Mouse (Mus musculus): Measurements from ENCODE around the gene Gm33543. TPM values are rescaled to one million over a fixed set of nuclear protein-coding genes. Genes with fewer than 3 reads are reported as not detected.

Gm33543 gene
- not detected in 2 replicates for polyA plus RNA-seq (2015; fragmentation: Nextera tagmentation; extraction: Ambion mirVana)

DNA sequence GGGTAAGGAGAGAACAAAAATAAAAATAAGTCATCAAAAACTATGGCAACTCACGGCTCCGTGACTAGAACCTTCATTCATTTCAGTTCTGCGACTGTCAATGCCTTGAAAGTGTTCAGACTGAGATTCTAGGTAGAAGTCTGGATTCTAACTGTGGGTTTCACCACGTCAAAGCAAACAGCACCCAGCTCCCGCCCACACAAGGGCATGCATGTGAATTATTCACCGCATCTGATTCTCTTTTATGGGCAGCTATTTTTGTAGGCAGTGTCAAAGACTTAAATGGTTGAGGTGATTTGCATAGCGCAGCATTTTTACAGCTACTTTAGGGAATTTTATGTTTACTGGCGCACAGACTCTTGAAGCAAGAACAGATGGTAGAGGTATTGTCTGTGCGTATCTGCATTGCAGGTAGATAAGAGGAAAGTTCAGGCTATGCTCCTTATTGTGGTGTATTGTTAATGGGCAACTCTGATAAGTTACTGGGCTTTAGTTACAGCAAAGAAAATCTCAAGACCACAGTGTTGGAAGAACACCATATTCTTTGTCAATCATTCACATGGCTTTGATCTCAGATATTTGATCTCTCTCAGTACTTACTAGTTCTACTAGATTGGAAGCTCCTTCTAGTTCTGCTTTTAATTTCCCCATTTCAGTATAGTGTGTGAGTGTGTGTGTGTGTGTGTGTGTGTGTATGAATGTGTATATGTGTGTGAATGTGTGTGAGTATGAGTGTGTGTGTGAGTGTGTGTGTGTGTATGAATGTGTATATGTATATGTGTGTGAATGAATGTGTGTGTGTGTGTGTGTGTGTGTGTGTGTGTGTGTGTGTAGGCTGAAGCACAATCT, at the start of gene Gm33543:
Gene Gm33543, minus strand, starts transcription at position 142 of the 849 bp plus-strand sequence.
- no peak for DNase-seq (ENCODE audit: low spot score)

DNA sequence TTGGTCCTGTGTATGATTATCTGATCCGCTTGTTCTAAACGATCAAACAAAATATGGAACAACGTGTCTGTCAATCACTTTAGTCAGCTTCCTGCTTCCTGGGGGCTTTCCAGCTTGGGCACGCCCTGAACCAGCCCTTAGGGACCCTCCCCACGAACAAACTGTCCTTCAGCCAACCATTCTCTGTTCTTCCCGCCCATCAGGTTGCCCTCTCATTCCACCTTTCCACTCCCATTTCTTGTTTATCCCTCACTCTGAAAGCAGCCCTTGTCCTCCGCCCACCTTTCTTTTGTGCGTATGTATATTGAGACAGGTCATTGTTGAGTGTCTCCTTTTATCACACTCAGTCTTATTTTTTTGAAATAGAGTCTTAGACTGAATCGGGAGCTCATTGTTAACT, 49.4 kb upstream of the Gm33543 start:
- no peak for DNase-seq (ENCODE audit: low spot score)

DNA sequence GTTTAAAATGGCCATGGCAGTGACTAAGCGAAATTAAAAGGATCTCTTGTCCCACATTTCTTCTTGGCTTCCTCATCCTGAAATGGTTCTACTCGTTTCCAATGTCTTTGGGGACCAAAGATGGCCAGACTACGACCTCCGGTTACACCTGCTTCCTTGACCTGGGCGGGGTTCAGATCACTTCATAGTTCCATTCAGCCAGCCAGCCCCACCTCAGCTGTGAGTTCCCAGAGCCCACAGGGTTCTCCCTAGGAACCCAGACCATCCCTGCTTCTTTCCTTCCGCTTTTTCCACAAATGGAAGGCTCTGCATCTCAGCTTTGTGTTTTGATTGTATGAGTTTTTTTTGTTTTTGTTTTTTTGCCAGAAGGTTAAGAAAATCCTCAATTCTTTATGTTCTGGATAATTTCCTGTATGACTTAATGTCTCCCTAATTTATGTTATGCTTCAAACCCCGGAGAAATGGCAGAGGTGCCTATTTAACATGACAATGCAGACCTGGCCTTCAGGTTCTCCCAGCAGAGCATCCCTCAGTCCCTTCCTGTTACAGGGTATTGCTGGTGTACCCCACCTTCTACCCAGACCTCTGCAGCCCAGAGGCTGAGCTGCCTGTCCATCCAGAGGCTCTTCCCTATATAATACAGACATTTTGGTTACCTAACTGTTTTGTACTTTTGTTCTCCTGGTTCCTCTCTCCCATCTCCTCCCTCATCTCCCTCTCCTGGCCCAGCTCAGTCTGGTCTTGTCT, 48.7 kb upstream of the Gm33543 start:
- no peak for DNase-seq (ENCODE audit: low spot score)

DNA sequence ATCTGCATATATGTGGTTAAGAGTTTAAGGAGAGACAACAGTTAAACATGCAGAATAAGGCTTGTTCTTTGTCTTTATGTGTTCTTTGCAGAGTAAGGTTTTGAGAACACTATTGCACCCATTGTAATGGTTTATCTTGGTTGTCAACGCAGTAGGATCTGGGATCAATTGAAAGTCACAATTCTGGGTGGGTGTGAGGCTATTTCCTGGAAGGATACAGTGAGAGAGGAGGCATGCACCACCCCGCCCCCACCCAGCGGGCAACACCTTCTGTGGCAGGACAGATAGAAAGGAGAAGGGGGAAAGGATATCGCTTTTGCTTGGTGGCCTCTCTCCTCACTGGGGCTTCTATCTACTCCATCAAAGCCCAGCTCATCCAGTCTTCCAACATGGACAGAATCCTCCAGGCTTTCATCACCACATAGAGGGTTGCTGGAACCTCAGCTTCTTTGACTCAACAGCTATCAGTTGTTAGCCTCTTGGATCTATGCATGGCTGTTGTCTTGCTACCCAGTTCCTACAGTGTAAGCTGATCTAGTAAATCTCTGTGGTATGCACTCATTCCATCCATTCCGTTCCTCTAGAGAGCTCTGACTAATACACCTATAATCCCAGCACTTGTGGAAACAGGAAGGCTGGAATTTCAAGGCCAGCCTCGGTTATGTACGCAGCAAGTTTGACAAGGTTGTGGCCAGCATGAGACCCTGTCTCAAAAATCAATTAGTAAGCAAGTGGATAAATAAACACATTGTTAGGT, 41.2 kb upstream of the Gm33543 start:
- DNase-seq (ENCODE audit: low spot score): no peak

DNA sequence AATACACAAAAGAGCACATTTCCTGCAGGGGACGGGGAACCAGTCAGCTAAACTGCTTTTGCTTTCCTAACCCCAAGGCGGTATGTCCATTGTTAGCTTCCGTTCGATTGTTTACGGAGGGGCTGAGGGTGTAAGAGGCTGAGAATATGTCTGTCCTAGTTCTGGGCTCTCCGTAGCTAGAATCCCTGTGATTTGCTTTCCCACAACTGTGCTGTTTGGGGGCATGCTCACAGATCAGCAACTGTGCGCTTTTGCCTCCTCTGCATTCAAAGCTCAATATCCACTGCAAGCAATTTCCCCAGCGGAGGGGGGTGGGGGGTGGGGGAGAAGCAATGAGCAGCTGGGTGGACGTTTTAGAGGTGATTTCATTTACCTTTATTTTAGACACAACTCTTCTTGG, 39.3 kb upstream of the Gm33543 start:
- no peak for DNase-seq (ENCODE audit: low spot score)

DNA sequence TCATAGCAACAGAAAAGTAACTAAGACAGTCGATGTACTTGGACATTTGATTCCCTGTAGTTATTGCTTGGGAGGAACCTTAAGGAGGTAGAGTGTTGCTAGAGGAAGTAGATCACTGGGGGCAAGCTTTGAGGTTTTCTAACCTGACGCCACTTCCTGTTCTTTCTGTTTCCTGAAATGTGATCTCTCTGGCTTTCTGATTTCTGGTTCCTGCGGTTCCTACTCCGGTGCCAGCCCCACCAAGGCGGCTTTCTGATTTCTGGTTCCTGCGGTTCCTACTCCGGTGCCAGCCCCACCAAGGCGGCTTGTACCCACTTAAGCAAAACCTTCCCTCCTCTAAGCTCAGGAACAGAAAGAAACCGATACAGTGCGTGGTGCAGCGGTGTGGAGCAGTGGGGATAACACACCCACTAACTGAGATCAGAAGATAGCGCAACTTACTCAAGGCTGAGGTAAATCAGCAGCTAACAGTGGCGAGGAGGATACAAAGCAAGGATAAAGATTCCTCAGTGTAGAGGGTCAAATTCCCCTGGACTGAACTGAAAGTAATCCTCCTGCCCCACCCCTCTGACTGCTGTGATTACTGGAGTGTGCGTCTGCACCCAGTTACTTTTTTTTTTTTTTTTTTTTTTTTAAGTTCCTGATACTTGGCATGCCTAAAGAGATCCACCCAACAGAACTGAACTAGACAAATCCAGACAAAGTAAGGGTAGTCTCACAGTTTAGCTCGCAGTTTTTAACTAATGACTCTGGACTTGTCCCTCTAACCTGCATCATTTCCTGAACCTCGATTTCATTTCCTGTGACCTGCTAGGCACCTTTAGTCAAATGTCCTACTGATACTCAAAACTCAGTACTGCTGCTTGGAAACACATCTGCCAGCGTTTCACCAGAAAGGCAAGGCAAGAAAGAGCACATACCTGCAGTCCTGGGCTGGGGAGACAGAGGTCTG, 37.5 kb upstream of the Gm33543 start:
- peak; percentile 36 for DNase-seq (ENCODE audit: low spot score)

DNA sequence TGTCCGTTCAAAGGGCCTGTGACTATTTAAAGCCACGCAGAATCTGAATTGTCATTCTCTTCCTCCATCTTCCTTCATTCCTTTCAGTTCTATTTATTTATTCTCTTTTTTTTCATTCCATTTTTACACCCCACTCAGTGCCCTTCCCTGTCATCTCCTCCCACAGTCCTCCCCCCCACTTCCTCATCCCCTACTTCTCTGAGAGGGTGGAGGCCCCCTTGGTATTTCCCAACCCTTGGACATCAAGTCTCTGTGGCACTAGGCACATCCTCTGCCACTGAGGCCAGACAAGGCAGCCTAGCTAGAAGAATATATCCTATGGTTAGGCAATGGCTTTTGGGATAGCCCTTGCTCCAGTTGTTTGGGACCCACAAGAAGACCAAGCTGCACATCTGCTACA, 28.1 kb upstream of the Gm33543 start:
- no peak for DNase-seq (ENCODE audit: low spot score)

DNA sequence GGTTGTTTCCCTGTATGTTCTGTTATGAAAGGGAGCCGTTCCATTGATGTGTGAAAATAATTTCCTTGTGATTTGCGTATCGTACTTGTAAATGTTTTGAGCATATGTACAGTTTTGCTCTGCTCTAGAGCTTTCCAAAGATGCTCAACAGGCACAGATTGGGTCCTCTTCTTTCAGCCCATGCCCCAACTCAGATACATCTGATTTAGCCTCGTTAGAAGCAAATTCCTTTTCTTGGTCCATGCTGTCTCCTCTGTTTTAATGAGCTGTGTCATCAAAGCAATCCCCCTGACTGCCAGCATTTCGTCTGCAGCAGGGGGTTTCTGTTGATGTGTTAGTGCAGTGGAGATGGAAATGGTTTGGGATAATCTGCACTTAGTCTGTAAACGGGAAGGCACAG, 25.6 kb upstream of the Gm33543 start:
- DNase-seq (ENCODE audit: low spot score): no peak

DNA sequence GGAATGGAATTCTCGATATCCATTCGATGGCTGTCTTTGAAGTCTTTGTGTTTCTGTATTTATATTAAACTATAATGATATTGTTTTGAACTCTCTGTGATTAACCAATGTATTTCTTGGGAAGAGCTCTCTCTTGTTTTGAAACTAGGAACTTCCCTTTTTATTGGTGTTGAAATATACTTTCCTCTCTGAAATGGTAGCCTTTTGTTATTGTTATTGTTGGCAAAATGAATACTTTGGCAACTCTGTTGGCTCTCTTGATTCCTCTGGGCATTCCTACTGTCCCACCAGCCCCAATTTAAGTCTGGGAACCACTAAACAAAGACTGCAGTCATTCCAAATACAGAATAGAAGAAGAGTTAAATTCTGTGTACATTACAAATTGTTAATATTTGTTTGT, 24.9 kb upstream of the Gm33543 start:
- DNase-seq (ENCODE audit: low spot score): no peak

DNA sequence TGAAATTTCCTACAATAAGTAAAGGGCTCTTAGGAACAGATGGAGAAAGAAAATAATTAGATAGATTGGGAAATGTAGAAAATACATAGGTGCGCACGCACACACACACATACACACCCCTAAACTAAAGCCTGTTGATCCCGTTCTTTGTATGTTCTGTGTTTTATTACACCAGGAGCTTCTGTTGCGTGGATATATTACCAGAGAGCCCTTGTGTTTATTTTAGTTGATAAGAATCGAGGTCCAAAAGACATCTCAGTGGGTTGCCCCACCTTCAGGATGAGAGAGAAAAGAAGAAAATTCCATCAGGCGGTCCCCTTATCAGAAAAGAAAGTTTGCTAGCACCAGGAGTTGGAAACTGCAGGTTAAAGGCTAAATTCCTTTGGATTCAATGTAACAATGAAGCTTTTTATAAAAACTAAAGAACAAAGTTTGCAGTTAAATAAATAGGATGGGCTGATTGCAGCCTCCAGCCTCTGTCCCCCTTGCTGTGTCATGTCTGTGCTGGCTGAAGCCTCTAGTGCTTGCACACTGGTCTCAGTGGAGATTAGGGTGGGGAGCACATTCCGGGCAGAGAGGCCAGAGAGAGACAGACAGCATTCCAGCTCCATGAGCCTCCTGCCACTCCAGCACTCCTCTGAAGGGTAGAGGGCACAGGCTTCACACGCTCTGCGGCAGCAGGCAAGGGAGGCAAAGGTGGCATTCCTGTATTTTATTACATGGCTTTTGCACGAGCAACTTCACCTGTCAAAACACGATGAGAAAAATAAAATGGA, 21.8 kb upstream of the Gm33543 start:
- DNase-seq (ENCODE audit: low spot score): no peak

DNA sequence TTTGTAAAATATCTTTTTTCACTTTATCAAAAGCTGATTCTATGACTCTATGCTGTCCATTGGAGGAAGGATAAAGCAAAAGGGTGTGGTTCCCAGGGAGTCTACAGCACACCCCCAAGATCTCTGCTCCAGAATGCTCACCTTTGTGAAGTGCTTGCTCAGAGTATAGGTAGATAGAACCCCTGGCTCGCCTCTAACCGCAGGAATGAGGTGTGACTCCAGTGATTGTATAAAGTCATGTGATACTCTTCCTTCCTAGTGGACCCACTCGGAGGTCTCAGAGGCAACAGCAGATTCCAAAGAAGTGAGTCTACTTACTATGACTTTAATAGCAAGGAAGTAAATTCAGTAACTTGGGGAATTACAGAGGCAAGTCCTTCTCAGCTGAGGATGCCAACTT, 19.9 kb upstream of the Gm33543 start:
- no peak for DNase-seq (ENCODE audit: low spot score)

DNA sequence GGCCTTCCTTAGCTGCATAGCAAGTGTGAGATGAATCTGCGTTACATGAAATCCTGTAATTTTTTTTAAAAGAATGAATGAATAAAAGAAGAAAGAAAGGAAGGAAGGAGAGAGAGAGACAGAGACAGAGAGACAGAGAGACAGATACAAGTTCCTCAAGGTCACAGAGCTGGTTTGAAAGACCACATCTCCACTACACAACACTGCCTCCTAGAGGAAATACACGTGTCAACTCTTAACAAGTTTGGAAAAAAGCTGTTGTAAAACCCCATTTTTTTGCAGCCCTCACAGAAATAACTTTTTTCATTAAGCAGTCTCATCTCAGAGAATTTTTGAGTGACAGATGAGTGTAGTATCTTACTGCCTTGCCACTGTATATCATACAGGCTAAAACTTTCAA, 15.4 kb upstream of the Gm33543 start:
- peak; percentile 73 for DNase-seq (ENCODE audit: low spot score)

DNA sequence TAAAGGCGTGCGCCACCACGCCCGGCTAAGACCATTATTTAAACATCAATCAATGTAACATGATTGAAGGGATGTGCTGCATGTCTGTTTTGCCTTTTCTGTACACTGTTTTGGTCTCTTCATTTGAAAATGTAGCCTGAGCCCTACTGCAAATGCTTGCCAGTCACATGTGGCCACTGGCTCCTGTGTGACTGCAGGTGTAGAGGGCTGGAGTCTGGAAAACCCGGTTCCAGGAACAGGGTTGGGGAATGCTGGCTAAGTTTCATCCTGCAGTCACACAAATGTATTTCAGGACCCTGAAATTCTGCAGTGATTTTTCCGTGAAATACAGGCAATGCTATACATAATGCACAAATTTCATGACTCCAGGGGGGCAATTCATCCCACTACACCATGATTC, 12.7 kb upstream of the Gm33543 start:
- DNase-seq (ENCODE audit: low spot score): no peak

DNA sequence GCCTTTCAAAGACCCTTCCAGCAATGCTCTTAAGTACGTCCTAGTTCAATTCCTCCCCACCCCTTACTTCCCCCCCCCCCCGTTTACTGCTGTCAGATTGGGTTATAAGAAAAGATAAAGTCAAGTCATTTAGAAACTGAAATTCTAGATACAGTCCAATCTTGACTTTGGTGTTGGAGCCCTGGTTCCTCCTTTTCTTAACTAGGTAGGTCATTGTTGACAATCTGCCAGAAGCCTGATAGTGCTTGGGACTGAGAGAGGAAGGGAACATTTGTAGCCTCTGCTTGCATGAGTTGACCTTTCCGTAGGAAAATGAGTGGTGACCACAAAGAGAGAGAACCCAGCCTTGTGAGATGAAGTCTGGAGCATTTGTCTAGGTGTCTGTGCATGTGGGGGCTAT, 7.8 kb upstream of the Gm33543 start:
- no peak for DNase-seq (ENCODE audit: low spot score)

DNA sequence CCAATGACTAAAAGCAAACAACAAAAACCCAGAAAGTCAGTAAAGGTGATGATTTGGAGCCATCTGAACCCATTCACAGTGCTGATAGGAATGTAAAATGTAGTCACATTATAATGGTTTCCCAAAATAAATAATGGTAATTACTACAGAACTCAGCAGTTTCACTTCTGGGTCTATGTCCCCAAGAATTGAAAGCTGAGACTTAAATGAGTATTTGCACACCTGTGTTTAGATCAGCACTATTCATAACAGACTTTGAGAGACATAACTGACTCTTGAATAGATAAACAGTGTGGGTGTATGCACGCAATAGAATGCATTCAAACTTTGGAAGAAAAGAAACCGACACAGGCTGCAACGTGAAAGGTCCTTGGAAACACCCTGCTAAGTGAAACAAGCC, 4.0 kb upstream of the Gm33543 start:
- no peak for DNase-seq (ENCODE audit: low spot score)

DNA sequence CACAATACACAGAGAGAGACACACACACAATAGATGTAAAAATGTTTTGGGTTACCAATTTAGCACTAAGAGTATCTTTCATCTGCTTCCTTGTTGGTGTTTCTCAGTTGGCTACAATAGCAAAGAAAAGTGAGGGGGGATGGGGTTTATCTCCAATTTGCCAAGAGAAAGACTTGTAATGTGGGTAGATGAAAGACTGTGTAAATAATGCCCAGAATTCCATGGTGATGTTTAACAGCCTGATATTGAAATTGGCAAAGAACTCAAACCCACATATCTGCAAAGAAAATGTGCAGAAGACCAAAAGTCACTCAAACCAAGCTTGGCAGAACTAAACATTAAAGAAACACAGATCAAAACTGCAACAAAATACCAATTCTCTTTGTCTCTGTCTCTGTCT, 3.6 kb upstream of the Gm33543 start:
- DNase-seq (ENCODE audit: low spot score): no peak

DNA sequence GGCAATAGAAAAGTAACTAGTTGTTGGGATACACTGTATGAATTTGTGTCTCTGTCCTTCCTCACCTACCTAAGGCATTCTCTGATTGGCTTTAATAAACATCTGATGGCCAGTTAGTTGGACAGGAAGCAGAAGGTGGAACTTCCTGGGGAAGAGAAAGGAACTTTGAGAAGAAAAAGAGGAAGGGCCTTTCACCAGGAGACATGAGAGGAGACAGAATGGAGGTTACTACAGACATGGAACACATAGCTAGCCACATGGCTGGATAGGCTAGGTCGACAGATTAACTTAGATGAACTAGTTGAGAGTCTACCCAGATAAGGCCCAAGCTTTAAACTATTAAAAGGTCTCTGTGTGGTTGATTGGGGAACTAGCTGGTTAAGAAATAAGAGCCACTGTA, 1.1 kb upstream of the Gm33543 start:
- no peak for DNase-seq (ENCODE audit: low spot score)

DNA sequence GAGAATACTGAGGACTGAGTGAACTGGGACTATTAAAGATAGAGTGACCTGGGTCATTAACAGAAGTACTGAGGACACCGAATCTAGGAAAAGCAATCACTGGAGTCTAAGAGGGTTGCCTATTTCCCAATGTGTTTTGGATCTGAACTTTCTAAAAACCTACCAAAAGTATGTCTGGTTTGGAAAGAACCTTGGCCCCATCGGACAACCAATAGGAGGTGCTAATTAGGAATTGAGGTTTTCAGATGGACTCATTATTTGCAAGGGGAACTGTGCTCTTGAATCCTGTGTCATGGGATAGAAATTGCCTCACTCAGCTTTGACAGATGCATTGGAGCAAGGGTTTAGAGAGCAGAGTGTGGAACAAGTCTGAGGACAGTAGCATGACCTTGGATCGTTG, 1.5 kb downstream of the Gm33543 start:
- no peak for DNase-seq (ENCODE audit: low spot score)

DNA sequence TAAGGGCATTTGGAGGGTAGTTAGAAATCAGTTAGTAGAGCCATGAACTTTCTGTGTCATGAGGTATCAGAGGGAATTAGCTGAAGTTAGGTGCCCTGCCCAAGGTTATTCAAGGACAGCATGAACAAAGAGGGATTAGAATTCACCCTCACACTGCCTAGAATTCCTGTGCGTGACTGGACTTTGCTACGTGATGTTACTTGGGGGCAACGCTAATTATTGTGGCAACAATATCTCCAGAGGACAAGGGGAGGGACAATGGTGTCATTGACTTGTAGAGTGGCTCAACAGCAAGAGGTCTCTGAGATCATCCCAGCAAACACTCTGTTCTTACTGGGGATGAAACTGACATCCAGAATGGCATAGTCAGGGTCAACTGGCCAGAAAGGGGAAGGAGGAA, 2.9 kb downstream of the Gm33543 start:
- no peak for DNase-seq (ENCODE audit: low spot score)

DNA sequence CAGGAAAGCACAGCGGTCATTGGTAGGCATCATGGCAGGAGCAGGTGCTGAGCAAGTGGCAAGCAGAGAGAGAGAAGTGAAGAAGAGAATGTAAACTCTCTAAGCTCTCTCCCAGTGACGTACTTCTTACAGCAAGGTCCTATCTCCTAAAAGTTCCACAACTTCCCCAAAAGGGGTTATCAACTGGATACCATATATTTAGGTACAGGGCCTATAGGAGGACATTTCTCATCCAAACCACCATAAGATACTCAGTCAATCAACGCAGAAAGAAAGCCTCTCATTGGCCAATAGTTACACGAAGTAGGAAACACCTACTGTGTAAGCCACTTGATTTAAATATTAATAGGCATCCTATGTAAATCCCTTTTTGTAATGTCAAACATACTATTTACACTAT, 3.7 kb downstream of the Gm33543 start:
- DNase-seq (ENCODE audit: low spot score): no peak
